Mouse (Mus musculus) B cell, adult (primary cell): ENCODE measurements around the gene Cyp1a2. TPM values are rescaled to one million over a fixed set of nuclear protein-coding genes. Genes with fewer than 3 reads are reported as not detected.

Source experiments
- total RNA-seq: library from RNA; stranded (reverse); gene quantifications from 4 replicates; pipeline ENCODE4 v1.2.4, GENCODE M21; 2023; ENCODE audit not compliant: inconsistent age

Cyp1a2 gene
- not detected in 4 replicates for total RNA-seq

GRCm38 (mm10) chr9:57683520-57683919 lies at the start of gene Cyp1a2:
Gene Cyp1a2 (minus strand): TSS chr9:57683703.

GRCm38 (mm10) chr9:57708068-57708719 lies 24.7 kb upstream of the Cyp1a2 start, which contains the start of gene Edc3:
Gene Edc3 (plus strand): TSS chr9:57708540.

GRCm38 (mm10) chr9:57687751-57688150 lies 4.2 kb upstream of the Cyp1a2 start, which contains the start of gene Cyp1a1:
Gene Cyp1a1 (plus strand): TSS chr9:57687928.

GRCm38 (mm10) chr9:57653283-57653682 lies 30.2 kb downstream of the Cyp1a2 start, which contains the start of gene Csk:
Gene Csk (minus strand): TSS chr9:57653631.

Other genes with a start within 250 kb of the Cyp1a2 start
- 69.4 to 80.2 TPM (median 74.0 TPM) in 4 replicates for gene Ppcdc, start 243.6 kb downstream of the Cyp1a2 start, total RNA-seq
- 0.16 to 0.90 TPM (median 0.38 TPM) in 3 of 4 replicates, not detected in the other for gene Scamp5, start 215.6 kb downstream of the Cyp1a2 start, total RNA-seq
- gene Rpp25, start 179.7 kb downstream of the Cyp1a2 start, total RNA-seq = 0.36 to 0.48 TPM in 2 of 4 replicates, not detected in the others
- gene Cox5a, start 162.4 kb downstream of the Cyp1a2 start, total RNA-seq = 89.9 to 126 TPM (median 108 TPM) in 4 replicates
- gene Fam219b, start 146.2 kb downstream of the Cyp1a2 start, total RNA-seq = 15.5 to 17.5 TPM (median 16.7 TPM) in 4 replicates
- gene Mpi, start 130.9 kb downstream of the Cyp1a2 start, total RNA-seq = 11.5 to 14.4 TPM (median 13.1 TPM) in 4 replicates
- 118 to 122 TPM (median 121 TPM) in 4 replicates for gene Scamp2, start 122.8 kb downstream of the Cyp1a2 start, total RNA-seq
- gene Ulk3, start 94.3 kb downstream of the Cyp1a2 start, total RNA-seq = 81.7 to 91.7 TPM (median 88.2 TPM) in 4 replicates
- 0.96 TPM in 1 of 4 replicates, not detected in the others for gene Cplx3, start 77.4 kb downstream of the Cyp1a2 start, total RNA-seq
- 0.39 to 0.90 TPM (median 0.57 TPM) in 4 replicates for gene Lman1l, start 62.9 kb downstream of the Cyp1a2 start, total RNA-seq
- 558 to 628 TPM (median 613 TPM) in 4 replicates for gene Csk, start 30.1 kb downstream of the Cyp1a2 start, total RNA-seq
- not detected in 4 replicates for gene Cyp1a1, start 4.2 kb upstream of the Cyp1a2 start, total RNA-seq
- 22.2 to 23.7 TPM (median 22.7 TPM) in 4 replicates for gene Edc3, start 24.8 kb upstream of the Cyp1a2 start, total RNA-seq
- gene Clk3, start 82.2 kb upstream of the Cyp1a2 start, total RNA-seq = 208 to 232 TPM (median 224 TPM) in 4 replicates
- gene Arid3b, start 153.1 kb upstream of the Cyp1a2 start, total RNA-seq = 103 to 110 TPM (median 105 TPM) in 4 replicates
- 71.4 to 95.6 TPM (median 83.5 TPM) in 4 replicates for gene Ubl7, start 227.3 kb upstream of the Cyp1a2 start, total RNA-seq